Comparison of ENCODE assay signal across 10 mouse cellular contexts in the genomic region with DNA sequence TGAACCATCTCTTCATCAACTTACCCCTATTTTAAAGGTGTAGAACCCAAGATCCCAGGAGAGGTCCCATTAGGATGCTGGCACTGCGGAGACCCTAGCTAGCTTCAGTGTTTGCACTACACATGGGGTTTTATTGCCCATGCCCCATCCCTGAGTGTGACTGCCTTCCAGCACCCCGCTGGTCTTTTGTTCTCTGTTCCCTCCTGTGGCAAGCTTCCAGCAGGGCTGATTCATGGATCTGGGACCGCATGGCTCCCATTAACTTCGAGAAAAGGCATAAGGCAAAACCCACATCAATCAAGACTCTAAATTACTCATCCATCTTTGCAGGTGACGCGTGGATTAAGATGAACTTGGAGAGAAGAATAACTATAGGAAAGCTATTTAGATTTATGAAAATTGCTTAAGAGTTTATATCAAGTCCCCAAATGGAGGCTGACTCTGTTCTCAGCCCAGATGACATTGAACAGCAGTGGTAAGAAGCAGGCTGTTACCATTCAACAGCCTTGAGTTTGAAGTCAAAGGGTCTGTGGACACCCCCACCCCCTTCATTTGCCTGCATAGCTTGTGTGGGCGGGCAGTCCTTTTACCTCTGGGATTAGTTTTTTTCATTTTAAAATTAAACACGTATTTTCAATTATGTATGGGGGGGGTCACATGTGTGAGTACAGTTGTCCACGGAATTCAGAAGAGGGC.
DNase-seq lines count a peak whose midpoint lies in the region; ATAC-seq lines count a peak whose summit lies in the region.
"Had no signal": no experiment of that assay in that cellular context is flagged by ENCODE, and none has a peak within 500 bp of the region (broad histone marks: within the 10 kb centered on the region; RNA-seq: fewer than 3 reads in every experiment).

No protein-coding gene starts in this region.

- no peak overlapping the region for H3K4me3 ChIP-seq in limb, embryonic 12.5 days (replicated peaks)
- no peak overlapping the region for H3K4me3 ChIP-seq in limb, embryonic 10.5 days
- no peak overlapping the region for H3K4me3 ChIP-seq in embryonic facial prominence, embryonic 12.5 days

- H3K36me3 ChIP-seq in limb, embryonic 12.5 days = no peaks in the 10 kb centered on the region
- no peaks in the 10 kb centered on the region for H3K36me3 ChIP-seq in limb, embryonic 10.5 days
- no peaks in the 10 kb centered on the region for H3K36me3 ChIP-seq in embryonic facial prominence, embryonic 12.5 days

- 0 out of 2 replicates have a peak overlapping the region, but pooled peaks have one; percentile 4 for H3K27ac ChIP-seq in limb, embryonic 12.5 days
- H3K27ac ChIP-seq in limb, embryonic 10.5 days = no peak overlapping the region
- 0 out of 2 replicates have a peak overlapping the region, but pooled peaks have one; percentile 66 for H3K27ac ChIP-seq in embryonic facial prominence, embryonic 12.5 days

- no peak overlapping the region for H3K4me2 ChIP-seq in limb, embryonic 12.5 days
- no peak overlapping the region for H3K4me2 ChIP-seq in embryonic facial prominence, embryonic 12.5 days (replicated peaks)

- H3K4me1 ChIP-seq in limb, embryonic 12.5 days (replicated peaks) = 0 out of 2 replicates have a peak, but pooled peaks cover 8% of the 10 kb centered on the region
- H3K4me1 ChIP-seq in limb, embryonic 10.5 days = peaks cover 7% of the 10 kb centered on the region; the same call in 1 of the 2 replicates
- H3K4me1 ChIP-seq in embryonic facial prominence, embryonic 12.5 days = peaks cover 13% of the 10 kb centered on the region; the same call in 1 of the 2 replicates

- no peak overlapping the region for H3K9ac ChIP-seq in limb, embryonic 12.5 days (replicated peaks)
- H3K9ac ChIP-seq in embryonic facial prominence, embryonic 12.5 days = no peak overlapping the region

- no peaks in the 10 kb centered on the region for H3K9me3 ChIP-seq in limb, embryonic 12.5 days
- H3K9me3 ChIP-seq in limb, embryonic 10.5 days (replicated peaks) = no peaks in the 10 kb centered on the region
- H3K9me3 ChIP-seq in embryonic facial prominence, embryonic 12.5 days = no peaks in the 10 kb centered on the region

- no peak for ATAC-seq in limb, embryonic 12.5 days (ENCODE audit: insufficient number of reproducible peaks, insufficient read depth, low FRiP score, low TSS enrichment, low read depth)
- ATAC-seq in embryonic facial prominence, embryonic 12.5 days (ENCODE audit: insufficient number of reproducible peaks, insufficient read depth, low FRiP score, low TSS enrichment) = 0 out of 2 replicates have a peak, but pooled peaks have one; percentile 52

- WGBS in limb, embryonic 12.5 days = 40% methylated on average over 9 of the region's 9 CpGs
- 50% methylated on average over 9 of the region's 9 CpGs for WGBS in limb, embryonic 10.5 days
- 48% methylated on average over 9 of the region's 9 CpGs for WGBS in embryonic facial prominence, embryonic 12.5 days

- peak; percentile 44 to 55 for DNase-seq in cerebellum, postnatal 10 days
- no peak for DNase-seq in cerebellum, postnatal 4 days (ENCODE audit: low spot score in 2 of 2)
- DNase-seq in limb, embryonic 10.5 days (ENCODE audit: low spot score) = no peak
- peak; percentile 51 for DNase-seq in mesoderm, embryonic 11.5 days (ENCODE audit: low read depth, low spot score)
- no peak for DNase-seq in lung, postnatal 4 days
- no peak for DNase-seq in spleen, postnatal 14 days (ENCODE audit: low spot score in 2 of 2)
- DNase-seq: kidney, adult 8-10 months; lung, postnatal 36 days had no signal

- H3K27me3 ChIP-seq in limb, embryonic 12.5 days = no peaks in the 10 kb centered on the region
- no peaks in the 10 kb centered on the region for H3K27me3 ChIP-seq in limb, embryonic 10.5 days (ENCODE audit: low read depth, poor library complexity, severe bottlenecking)
- H3K27me3 ChIP-seq in embryonic facial prominence, embryonic 12.5 days = no peaks in the 10 kb centered on the region

Comparison
In these comparisons a context has a peak if more than half of its experiments do, and no peak if none do; other contexts are left out.
1. DNase-seq: peak in cerebellum, postnatal 10 days (2 of 2) and mesoderm, embryonic 11.5 days (single experiment); none in cerebellum, postnatal 4 days (0 of 2), limb, embryonic 10.5 days (single experiment), lung, postnatal 4 days (0 of 2) and spleen, postnatal 14 days (0 of 2).